Mouse (Mus musculus) A20 (cell line): ENCODE measurements around the gene Prss44.
"Not testable (repeated sequence)": the region's sequence is repeated elsewhere in the genome, so short reads cannot be mapped to it uniquely, and the experiment has no call there.

Source experiments
- DNase-seq: peaks from one replicate; pipeline ENCODE4 v3.0.0-alpha.2; 2011; ENCODE audit warnings: low read depth, low spot score

The Prss44 gene

GRCm38 (mm10) chr9:110813789-110814188 is at the start of gene Prss44:
Gene Prss44, plus strand, starts transcription at chr9:110813994.
- no peak for DNase-seq

GRCm38 (mm10) chr9:110772336-110772735 is 41.5 kb upstream of the Prss44 start:
- no peak for DNase-seq

DNA sequence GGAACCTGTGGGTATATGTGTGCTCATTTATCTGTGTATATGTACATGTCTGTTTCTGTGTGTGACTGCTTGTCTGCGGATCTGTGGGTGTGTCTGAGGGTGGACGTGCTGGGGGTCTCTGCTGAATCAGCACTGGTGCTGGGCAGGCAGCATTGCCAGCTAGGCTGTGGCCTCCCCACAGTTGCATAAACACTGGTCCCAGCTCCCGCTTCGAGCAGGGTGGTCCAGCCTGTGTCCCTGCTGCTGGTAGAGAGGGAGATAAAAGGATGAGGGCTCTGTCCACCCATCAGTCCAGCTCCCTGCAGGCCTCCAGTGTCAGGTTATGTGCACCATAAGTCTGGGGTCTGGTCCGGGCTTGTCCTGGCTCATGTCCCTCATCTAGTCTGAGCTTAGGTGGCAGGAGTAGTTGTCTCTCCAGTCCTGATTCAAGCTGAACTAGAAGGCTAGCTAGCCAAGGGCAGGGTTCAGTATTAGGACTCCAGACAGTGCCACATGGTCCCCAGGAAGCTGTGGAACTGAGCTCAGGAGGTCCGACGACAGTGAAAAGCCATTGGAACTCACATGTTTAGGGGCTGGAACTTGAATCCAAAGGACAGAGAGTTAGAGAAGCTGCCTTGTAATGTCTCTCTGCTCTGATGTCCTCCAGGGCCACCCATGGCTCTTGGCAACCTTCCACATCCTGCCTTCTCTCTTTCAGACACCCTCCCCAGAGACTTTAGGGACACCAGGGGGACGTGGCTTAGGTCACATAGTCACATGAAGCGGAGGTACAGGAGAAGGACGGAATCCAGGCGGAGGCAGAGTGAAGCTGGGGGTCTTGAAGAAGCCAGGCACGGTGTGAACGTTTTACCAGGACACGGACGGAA is 39.2 kb upstream of the Prss44 start:
- no peak for DNase-seq

GRCm38 (mm10) chr9:110775269-110776022 is 38.3 kb upstream of the Prss44 start:
- no peak for DNase-seq

- no peak for DNase-seq
Observed at GRCm38 (mm10) chr9:110778100-110778499, 35.7 kb upstream of the Prss44 start.

GRCm38 (mm10) chr9:110778559-110778958 is 35.2 kb upstream of the Prss44 start:
- peak; percentile 22 for DNase-seq

- DNase-seq = peak; percentile 27
Observed at GRCm38 (mm10) chr9:110779242-110779913, 34.4 kb upstream of the Prss44 start.

DNA sequence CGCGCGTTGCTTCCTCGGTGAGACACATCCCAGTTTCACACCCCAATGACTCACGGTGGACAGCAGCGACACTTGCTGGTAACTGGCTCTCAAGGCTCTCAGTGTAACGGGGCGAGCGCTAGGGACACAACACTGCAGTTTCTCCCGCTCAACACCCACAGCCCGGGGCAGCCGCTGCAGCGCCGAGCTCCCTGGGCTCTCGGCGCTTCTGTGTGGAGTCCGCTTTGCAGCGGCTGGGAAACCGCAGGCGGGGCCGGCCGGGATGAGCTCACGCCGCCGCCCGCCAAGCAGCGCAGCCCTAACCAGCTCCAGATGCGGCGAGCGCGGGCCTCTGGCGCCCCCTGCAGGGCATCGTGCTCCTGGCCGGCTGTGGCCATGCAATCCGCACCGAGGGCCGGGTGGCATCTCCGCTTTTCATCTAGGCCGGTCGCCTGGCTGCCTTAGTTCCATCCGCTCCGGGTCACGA is 32.5 kb upstream of the Prss44 start:
- DNase-seq = peak; percentile 91

GRCm38 (mm10) chr9:110781731-110782130 is 32.1 kb upstream of the Prss44 start:
- DNase-seq = no peak

DNA sequence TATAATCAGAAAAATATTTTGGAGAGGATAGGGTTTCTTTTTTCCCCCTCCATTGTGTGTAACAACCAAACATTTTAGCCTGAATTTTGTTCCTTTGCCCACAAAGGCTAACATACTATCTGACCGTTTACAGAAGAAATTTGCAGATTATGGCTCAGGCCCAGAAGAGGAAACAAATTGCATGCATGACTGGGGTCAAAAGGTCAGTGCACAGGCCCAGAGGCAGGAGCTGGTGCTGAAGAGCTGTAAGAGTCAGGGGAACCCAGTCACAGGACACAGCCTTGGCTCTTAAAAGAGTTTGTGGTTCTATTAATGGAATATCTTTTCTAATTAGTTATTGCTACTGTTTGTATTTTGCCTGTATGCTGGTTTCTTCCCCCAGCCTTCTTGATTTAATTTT is 30.2 kb upstream of the Prss44 start:
- peak; percentile 50 for DNase-seq

DNA sequence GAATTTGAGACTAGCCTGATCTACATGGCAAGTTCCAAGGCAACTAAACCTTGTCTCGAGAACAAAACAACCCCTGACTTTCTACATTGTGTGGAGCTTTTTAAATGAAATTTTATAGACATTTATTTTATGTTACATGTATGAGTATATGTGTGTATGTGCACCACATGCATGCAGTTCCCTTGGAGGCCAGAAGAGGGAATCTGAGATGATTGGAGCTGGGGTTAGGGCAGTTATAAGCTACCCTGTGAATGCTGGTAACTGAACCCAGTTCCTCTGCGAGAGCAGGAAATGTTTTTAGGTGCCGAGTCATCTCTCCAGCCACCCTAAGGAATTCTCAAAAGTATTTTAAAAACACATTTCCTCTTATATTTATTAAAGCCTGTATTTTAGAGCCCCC is 25.6 kb upstream of the Prss44 start:
- DNase-seq = no peak

- no peak for DNase-seq
Observed at GRCm38 (mm10) chr9:110790462-110790861, 23.3 kb upstream of the Prss44 start.

GRCm38 (mm10) chr9:110797013-110797412 is 16.8 kb upstream of the Prss44 start:
- peak; percentile 91 for DNase-seq

DNA sequence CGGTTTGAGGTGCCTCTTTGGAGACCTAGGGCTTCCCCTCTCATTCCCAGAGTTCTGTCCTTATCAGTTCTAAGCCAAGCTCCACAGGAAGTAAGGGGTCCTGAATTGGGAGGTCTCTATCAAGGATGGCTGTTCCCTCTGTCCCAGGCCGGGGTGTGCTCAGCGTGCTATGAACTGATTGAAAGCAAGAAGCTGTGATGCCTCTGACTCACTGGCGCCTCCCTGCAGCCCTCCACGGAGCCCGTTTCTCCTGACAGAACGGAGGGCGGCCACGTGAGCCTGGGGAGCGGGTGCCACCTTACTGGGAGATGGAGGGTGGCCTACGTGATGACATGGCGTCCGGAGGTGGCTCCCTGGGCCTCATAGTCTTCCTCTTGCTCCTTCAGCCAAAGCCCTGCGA is 15.9 kb upstream of the Prss44 start, which contains the start of gene Prss42:
Prss42 (plus strand) TSS at position 301 of the 400 bp plus-strand sequence.
- DNase-seq = no peak

DNA sequence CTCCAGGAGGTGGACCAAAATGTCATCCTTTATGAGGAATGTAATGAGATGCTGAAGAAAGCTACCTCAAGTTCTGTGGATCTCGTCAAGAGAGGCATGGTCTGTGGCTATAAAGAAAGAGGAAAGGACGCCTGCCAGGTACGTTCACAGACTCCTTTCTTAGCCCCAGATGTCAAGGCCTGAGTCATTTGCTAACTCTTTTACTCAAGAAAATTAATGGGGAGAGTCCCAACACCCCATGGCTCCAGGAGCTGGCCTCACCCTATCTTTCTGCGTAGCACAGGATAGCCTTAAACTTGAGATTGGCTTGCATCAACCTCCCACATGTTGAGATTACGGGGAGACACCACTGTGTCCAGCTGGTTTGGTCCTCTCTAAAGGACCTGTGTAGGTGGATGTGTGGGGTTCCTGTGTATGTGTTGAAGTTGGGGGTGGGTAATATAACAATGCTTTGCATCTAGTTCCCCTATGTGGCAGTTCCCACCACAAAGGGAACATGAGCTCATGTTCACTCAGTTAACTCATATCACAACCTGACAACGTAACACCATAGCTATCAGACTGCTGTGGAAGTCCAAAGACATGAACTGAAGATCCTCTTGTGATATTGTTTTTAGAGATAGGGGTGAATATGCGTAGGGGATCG is 12.8 kb upstream of the Prss44 start:
- peak; percentile 72 for DNase-seq

DNA sequence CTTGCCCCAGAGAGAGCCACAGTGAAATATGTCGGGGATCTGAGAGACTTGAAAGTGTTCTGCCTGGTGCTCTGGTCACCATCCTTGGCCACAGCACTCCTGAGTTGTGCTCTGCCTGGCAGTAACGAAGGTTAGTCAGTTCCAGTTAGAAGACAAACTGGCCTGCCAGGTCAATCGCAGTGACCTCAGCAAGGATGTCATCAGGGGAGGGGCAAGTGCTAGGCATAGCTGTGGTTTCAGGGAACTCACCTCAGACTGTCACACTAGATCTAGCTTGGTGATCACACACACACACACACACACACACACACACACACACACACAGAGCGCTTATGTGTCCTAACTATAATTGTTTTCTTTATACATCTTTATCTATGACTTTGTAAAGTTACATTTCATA is 10.5 kb upstream of the Prss44 start:
- peak; percentile 24 for DNase-seq

DNA sequence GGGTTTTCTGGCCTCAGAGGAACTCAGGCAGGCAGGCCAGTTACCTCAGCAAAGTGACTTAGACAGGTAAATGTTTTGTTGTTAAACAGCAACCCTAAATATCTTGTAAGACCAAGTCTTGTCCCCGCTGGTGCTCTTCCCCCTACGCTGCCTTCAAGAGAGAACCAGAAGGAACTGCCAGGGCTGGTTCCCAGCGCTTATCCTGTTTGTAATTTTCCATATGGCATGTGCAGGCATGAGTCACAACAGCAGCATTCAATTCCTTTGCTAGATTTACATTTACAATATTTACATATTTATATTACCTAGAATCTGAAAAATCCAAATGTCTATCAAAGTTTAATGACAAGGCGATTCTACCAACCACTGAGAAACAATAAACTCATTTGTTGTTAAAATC is 3.7 kb upstream of the Prss44 start:
- DNase-seq = no peak

DNA sequence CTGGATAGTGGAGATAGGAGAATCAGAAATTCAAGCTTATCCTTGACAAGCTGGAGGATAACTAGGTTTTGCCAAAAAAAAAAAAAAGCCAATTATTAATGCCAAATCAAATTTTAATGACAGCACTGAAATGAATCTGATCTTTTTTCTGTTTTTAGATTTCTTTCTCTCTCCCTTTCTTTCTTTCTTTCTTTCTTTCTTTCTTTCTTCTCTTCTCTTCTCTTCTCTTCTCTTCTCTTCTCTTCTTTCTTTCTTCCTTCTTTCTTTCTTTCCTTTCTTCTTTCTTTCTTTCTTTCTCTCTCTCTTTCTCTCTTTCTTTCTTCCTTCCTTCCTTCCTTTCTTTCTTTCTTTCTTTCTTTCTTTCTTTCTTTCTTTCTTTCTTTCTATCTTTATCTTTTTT is 6.8 kb downstream of the Prss44 start:
- DNase-seq = not testable (repeated sequence)

DNA sequence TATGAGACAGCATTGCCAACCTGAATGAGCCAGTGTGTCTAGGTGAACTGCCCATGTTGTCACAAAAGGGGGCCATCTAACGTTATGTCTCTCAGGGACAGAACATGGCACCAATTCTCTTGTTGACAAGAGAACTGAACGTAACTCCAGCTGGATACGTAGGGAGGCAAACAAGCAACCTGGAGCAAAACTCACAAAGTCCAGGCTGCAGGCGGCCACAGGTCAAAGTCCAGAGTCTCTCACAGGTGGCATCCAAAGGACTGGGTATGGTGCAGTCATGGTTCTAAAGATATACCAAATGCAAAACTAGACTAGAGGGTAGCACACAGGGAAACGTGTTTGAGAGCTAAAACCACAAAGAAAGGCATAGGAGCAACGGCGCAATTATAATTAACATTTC is 7.6 kb downstream of the Prss44 start:
- no peak for DNase-seq

- no peak for DNase-seq
Observed at GRCm38 (mm10) chr9:110825426-110825825, 11.6 kb downstream of the Prss44 start.

GRCm38 (mm10) chr9:110825832-110826231 is 12.0 kb downstream of the Prss44 start:
- peak; percentile 55 for DNase-seq
